Mouse (Mus musculus): Measurements from ENCODE around the gene Olfr1214.
"Not testable (repeated sequence)": the region's sequence is repeated elsewhere in the genome, so short reads cannot be mapped to it uniquely, and the experiment has no call there.

The Olfr1214 gene

GRCm38 (mm10) chr2:88992553-88992952 is at the start of gene Olfr1214:
Gene Olfr1214, minus strand, starts transcription at chr2:88992653.
- no peak for DNase-seq (ENCODE audit: low spot score)

- no peak for DNase-seq (ENCODE audit: low spot score)
Measured at GRCm38 (mm10) chr2:89031965-89032364, 39.5 kb upstream of the Olfr1214 start, which contains the start of gene Olfr1217. Gene Olfr1217, minus strand, starts transcription at chr2:89032065.

GRCm38 (mm10) chr2:89021436-89021835 is 29.0 kb upstream of the Olfr1214 start:
- DNase-seq (ENCODE audit: low spot score): not testable (repeated sequence)

- DNase-seq (ENCODE audit: low spot score): no peak
Measured at GRCm38 (mm10) chr2:89018240-89018639, 25.8 kb upstream of the Olfr1214 start, which contains the start of gene Olfr1216. Gene Olfr1216, minus strand, starts transcription at chr2:89018340.

GRCm38 (mm10) chr2:89006873-89007272 is 14.4 kb upstream of the Olfr1214 start, which contains the start of gene Olfr1215:
Gene Olfr1215, minus strand, starts transcription at chr2:89006973.
- no peak for DNase-seq (ENCODE audit: low spot score)

- no peak for DNase-seq (ENCODE audit: low spot score)
Measured at GRCm38 (mm10) chr2:88980181-88980580, 12.3 kb downstream of the Olfr1214 start, which contains the start of gene Gm13762. Gene Gm13762, minus strand, starts transcription at chr2:88980281.

GRCm38 (mm10) chr2:88953669-88954068 is 38.8 kb downstream of the Olfr1214 start, which contains the start of gene Olfr1212:
Gene Olfr1212, plus strand, starts transcription at chr2:88953969.
- no peak for DNase-seq (ENCODE audit: low spot score)

GRCm38 (mm10) chr2:88938011-88938410 is 54.4 kb downstream of the Olfr1214 start, which contains the start of gene Olfr1211:
Gene Olfr1211, minus strand, starts transcription at chr2:88938111.
- no peak for DNase-seq (ENCODE audit: low spot score)
